ENCODE assay signal across 9 mouse cellular contexts in the genomic region with DNA sequence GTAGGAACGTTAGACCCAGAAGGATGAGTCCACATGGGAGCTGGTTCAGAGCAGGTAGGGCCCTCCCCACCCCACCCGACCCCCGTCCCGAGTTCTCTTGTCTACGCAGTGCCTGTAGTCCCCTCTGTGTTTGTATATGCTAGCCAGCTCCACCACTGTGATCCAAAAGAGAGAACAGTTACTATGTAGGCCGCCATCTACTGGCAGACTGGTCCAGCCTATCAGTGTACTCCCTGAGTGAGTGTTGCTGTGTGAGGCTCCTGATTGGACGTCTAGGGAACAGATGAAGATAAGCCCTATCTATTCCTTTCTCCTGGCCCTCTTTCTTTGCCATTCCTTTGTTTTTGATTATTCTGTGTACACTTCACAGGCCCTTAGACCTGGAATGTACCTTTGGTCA.
DNase-seq lines count a peak whose midpoint lies in the region; ATAC-seq and TF ChIP-seq lines count a peak whose summit lies in the region.
"Had no signal": no experiment of that assay in that cellular context is flagged by ENCODE, and none has a peak within 500 bp of the region (broad histone marks: within the 10 kb centered on the region; RNA-seq: fewer than 3 reads in every experiment).

No protein-coding gene starts in this region.

- no peaks in the 10 kb centered on the region for H3K9me3 ChIP-seq in liver, embryonic 16.5 days (replicated peaks; ENCODE audit: control insufficient read depth, low read length)
- H3K9me3 ChIP-seq in stomach, postnatal 0 days (ENCODE audit: control insufficient read depth, low read length) = no peaks in the 10 kb centered on the region

- peaks cover 8% of the 10 kb centered on the region for H3K4me1 ChIP-seq in thymus, adult 2 months (replicated peaks; ENCODE audit: control insufficient read depth, insufficient read depth, low read length)
- no peaks in the 10 kb centered on the region for H3K4me1 ChIP-seq in liver, embryonic 16.5 days (ENCODE audit: control insufficient read depth, low read depth, low read length)
- H3K4me1 ChIP-seq in stomach, postnatal 0 days (replicated peaks; ENCODE audit: control insufficient read depth, insufficient read depth) = no peaks in the 10 kb centered on the region

- TF ChIP-seq CTCF in thymus, adult 2 months (IDR thresholded peaks at IDR 0.05; ENCODE audit: borderline replicate concordance, control insufficient read depth, extremely low read depth, insufficient read depth, low read length, poor library complexity) = no peak
- TF ChIP-seq CTCF in stomach, postnatal 0 days (IDR thresholded peaks at IDR 0.05; ENCODE audit: low read depth) = peak; percentile 67

- no peak for TF ChIP-seq POLR2A in thymus, adult 2 months (IDR thresholded peaks at IDR 0.05; ENCODE audit: control insufficient read depth, extremely low read depth, insufficient read depth, low read length, poor library complexity)

- WGBS in thymus, adult 2 months = 30% methylated on average over 7 of the region's 7 CpGs
- WGBS in liver, embryonic 16.5 days (ENCODE audit: insufficient replicate concordance) = 51% methylated on average over 7 of the region's 7 CpGs
- 45% methylated on average over 7 of the region's 7 CpGs for WGBS in stomach, postnatal 0 days

- no peak overlapping the region for H3K4me2 ChIP-seq in liver, embryonic 16.5 days (ENCODE audit: low read depth, low read length)
- no peak overlapping the region for H3K4me2 ChIP-seq in stomach, postnatal 0 days (replicated peaks; ENCODE audit: low read depth)
- H3K4me2 ChIP-seq: midbrain, embryonic 12.5 days had no signal

- H3K27ac ChIP-seq in thymus, adult 2 months (ENCODE audit: control insufficient read depth, insufficient read depth, low read length) = no peak overlapping the region
- no peak overlapping the region for H3K27ac ChIP-seq in liver, embryonic 16.5 days (ENCODE audit: low read length)
- no peak overlapping the region for H3K27ac ChIP-seq in stomach, postnatal 0 days (replicated peaks)
- H3K27ac ChIP-seq: midbrain, embryonic 12.5 days had no signal

- no peaks in the 10 kb centered on the region for H3K27me3 ChIP-seq in thymus, adult 2 months (ENCODE audit: control insufficient read depth, insufficient read depth, low read length)
- H3K27me3 ChIP-seq in liver, embryonic 16.5 days (ENCODE audit: control insufficient read depth, insufficient read depth, low read depth, low read length) = peaks cover 11% of the 10 kb centered on the region
- H3K27me3 ChIP-seq in stomach, postnatal 0 days (ENCODE audit: control insufficient read depth, insufficient read depth, low read length) = no peaks in the 10 kb centered on the region

- DNase-seq in adrenal gland, adult 2 months = peak; percentile 37
- DNase-seq in adrenal gland, postnatal 4 days (ENCODE audit: low spot score in 2 of 2) = no peak
- DNase-seq in thymus, adult 2 months = peak; percentile 49
- DNase-seq in thymus, postnatal 10 days (ENCODE audit: low spot score in 2 of 2) = no peak
- peak; percentile 64 for DNase-seq in stomach, postnatal 0 days (ENCODE audit: low spot score)
- no peak for DNase-seq in gastrocnemius, adult 8-10 months (ENCODE audit: low spot score in 2 of 2)
- no peak for DNase-seq in cerebellum, adult 11 months

- ATAC-seq in liver, embryonic 16.5 days (ENCODE audit: low read depth) = 0 out of 2 replicates have a peak, but pooled peaks have one; percentile 41
- peak; percentile 77 for ATAC-seq in stomach, postnatal 0 days (ENCODE audit: low FRiP score, low TSS enrichment)

- H3K4me3 ChIP-seq in thymus, adult 2 months (ENCODE audit: control insufficient read depth, insufficient read depth, low read length) = no peak overlapping the region
- H3K4me3 ChIP-seq in liver, embryonic 16.5 days (ENCODE audit: low read depth, low read length) = no peak overlapping the region
- H3K4me3 ChIP-seq in stomach, postnatal 0 days (ENCODE audit: low read depth, low read length) = no peak overlapping the region
- H3K4me3 ChIP-seq: midbrain, embryonic 12.5 days had no signal

- H3K36me3 ChIP-seq in thymus, adult 2 months (ENCODE audit: control insufficient read depth, insufficient read depth, low read length) = no peaks in the 10 kb centered on the region
- no peaks in the 10 kb centered on the region for H3K36me3 ChIP-seq in liver, embryonic 16.5 days (ENCODE audit: control insufficient read depth, insufficient read depth)
- no peaks in the 10 kb centered on the region for H3K36me3 ChIP-seq in stomach, postnatal 0 days (ENCODE audit: control insufficient read depth, insufficient read depth, low read length)
- H3K36me3 ChIP-seq: midbrain, embryonic 12.5 days had no signal

- no peak for TF ChIP-seq EP300 in stomach, postnatal 0 days (optimal IDR thresholded peaks at IDR 0.05)

- no peak overlapping the region for H3K9ac ChIP-seq in liver, embryonic 16.5 days (ENCODE audit: low read depth, low read length)
- no peak overlapping the region for H3K9ac ChIP-seq in stomach, postnatal 0 days (ENCODE audit: low read length)
- H3K9ac ChIP-seq: midbrain, embryonic 12.5 days had no signal

Comparison
In these comparisons a context has a peak if more than half of its experiments do, and no peak if none do; other contexts are left out.
1. DNase-seq: peak in adrenal gland, adult 2 months (single experiment), thymus, adult 2 months (single experiment) and stomach, postnatal 0 days (single experiment); none in adrenal gland, postnatal 4 days (0 of 2), thymus, postnatal 10 days (0 of 2), gastrocnemius, adult 8-10 months (0 of 2) and cerebellum, adult 11 months (single experiment).